Mouse (Mus musculus): ENCODE data around the gene Skint2. TPM values are rescaled to one million over a fixed set of nuclear protein-coding genes. Genes with fewer than 3 reads are reported as not detected.

The Skint2 gene
- total RNA-seq (2021), result not detected in 2 replicates
- long read RNA-seq, experiment 1, result 0 reads
- long read RNA-seq, experiment 2, result 0 reads

GRCm38 (mm10) chr4:112556894-112557293 lies at the start of gene Skint2:
Gene Skint2 (plus strand): TSS chr4:112557194.
- DNase-seq, result no peak

Other genes starting within 250 kb of the Skint2 start
- not detected in 2 replicates for gene Skint9, start 123.2 kb upstream of the Skint2 start, total RNA-seq (2021)
- gene Skint10, start 217.7 kb downstream of the Skint2 start, total RNA-seq (2021), result not detected in 2 replicates